Mouse (Mus musculus): ENCODE measurements around the gene Brms1. TPM values are rescaled to one million over a fixed set of nuclear protein-coding genes. Genes with fewer than 3 reads are reported as not detected.
A peak's percentile ranks its signal among the peaks of the same experiment; 100 is the strongest.

Brms1 gene
- polyA plus RNA-seq, 1 experiment from 2014 or later: 38.4 TPM

GRCm38 (mm10) chr19:5053909-5054308, 12.8 kb downstream of the Brms1 start:
- Histone ChIP-seq H3K9me3 (no peaks in the 10 kb centered on the region), H3K4me1 (peaks cover 49% of the 10 kb centered on the region), H3K9ac (no peak overlapping the region), H3K27me3 (peaks cover 47% of the 10 kb centered on the region), H3K4me3 (0 out of 2 replicates have a peak overlapping the region, but pooled peaks have one; percentile 1), H3K27ac (no peak overlapping the region), H3K4me2 (replicated peaks) (no peak overlapping the region), H3K36me3 (peaks cover 8% of the 10 kb centered on the region; the same call in 1 of the 2 replicates)
- WGBS: 14% methylated on average over 9 of the region's 9 CpGs
- no peak for ATAC-seq (ENCODE audit: insufficient number of reproducible peaks, insufficient read depth, low FRiP score, low TSS enrichment)

- H3K36me3 ChIP-seq: no peaks in the 10 kb centered on the region
- peak; percentile 10; the same call in 1 of the 2 replicates for ATAC-seq (ENCODE audit: insufficient number of reproducible peaks, insufficient read depth, low FRiP score, low TSS enrichment)
- no peak overlapping the region for H3K27ac ChIP-seq
- H3K4me1 ChIP-seq: peaks cover 55% of the 10 kb centered on the region
- no peak overlapping the region; the same call in 1 of the 2 replicates for H3K4me2 ChIP-seq (replicated peaks)
- H3K9ac ChIP-seq: no peak overlapping the region
- WGBS: 8% methylated on average over 6 of the region's 6 CpGs
- H3K9me3 ChIP-seq: no peaks in the 10 kb centered on the region
- no peak overlapping the region for H3K4me3 ChIP-seq
- peaks cover 30% of the 10 kb centered on the region for H3K27me3 ChIP-seq
Measured at GRCm38 (mm10) chr19:5056251-5056650, 15.1 kb downstream of the Brms1 start.

DNA sequence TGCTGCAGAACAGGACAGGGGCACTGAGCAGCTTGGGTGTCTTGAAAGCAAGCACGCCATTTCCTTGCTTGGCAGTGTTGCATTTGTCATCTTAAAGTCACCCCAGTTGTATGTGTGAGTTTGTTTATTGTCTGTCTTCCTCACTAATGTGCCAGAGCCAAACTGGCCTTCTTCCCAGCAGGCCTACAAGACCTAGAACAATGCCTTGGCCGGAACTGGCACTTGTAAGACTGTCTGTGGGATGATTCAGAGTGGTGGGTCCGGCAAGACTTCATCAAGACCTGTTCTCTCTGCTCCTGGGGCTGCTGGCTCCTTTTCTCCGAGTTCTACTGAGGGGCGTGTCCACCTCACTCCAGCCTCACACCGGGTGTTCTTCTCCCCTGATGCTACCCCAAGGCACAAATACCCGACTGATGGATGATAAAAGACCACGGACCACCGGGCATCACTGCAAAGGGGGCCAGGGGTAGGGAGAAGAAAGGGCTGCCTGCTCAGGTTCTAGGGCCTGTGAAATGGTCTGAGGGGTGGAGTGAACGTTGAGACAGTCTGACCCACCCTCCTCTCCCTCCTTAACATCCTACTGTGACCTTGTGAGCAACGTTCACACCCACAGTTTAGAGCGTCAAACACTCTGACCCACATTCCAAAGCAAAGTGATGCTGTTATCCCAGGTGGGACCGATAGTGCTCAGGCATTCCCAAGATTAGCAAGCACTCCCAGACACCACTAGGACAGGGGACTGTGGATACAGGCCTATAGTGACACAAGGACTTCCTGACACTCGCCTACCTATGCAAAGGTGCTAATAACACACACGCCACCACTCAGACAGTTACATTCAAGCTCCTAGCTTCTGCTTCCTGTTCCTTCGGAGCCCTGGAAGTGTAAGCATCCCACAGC, 17.0 kb downstream of the Brms1 start:
- Histone ChIP-seq H3K9me3 (no peaks in the 10 kb centered on the region), H3K36me3 (no peaks in the 10 kb centered on the region)
- 24% methylated on average over 16 of the region's 16 CpGs for WGBS

GRCm38 (mm10) chr19:5058801-5059771, 17.9 kb downstream of the Brms1 start:
- ATAC-seq (ENCODE audit: insufficient number of reproducible peaks, insufficient read depth, low FRiP score, low TSS enrichment): peak; percentile 45; the same call in 1 of the 2 replicates
- Histone ChIP-seq H3K27ac (peak overlapping the region; percentile 59), H3K9ac (peak overlapping the region; percentile 25; the same call in 1 of the 2 replicates), H3K9me3 (no peaks in the 10 kb centered on the region), H3K4me1 (peaks cover 46% of the 10 kb centered on the region), H3K4me2 (replicated peaks) (peak overlapping the region; percentile 10; the same call in 1 of the 2 replicates), H3K36me3 (no peaks in the 10 kb centered on the region), H3K4me3 (no peak overlapping the region), H3K27me3 (0 out of 2 replicates have a peak, but pooled peaks cover 3% of the 10 kb centered on the region)
- 12% methylated on average over 10 of the region's 10 CpGs for WGBS

More for the DNA sequence above, 17.0 kb downstream of the Brms1 start:
- H3K4me2 ChIP-seq (replicated peaks): no peak overlapping the region
- no peak overlapping the region for H3K9ac ChIP-seq
- peaks cover 12% of the 10 kb centered on the region for H3K27me3 ChIP-seq
- peaks cover 46% of the 10 kb centered on the region for H3K4me1 ChIP-seq
- no peak overlapping the region for H3K4me3 ChIP-seq
- no peak for ATAC-seq (ENCODE audit: insufficient number of reproducible peaks, insufficient read depth, low FRiP score, low TSS enrichment)
- peak overlapping the region; percentile 59; the same call in 1 of the 2 replicates for H3K27ac ChIP-seq

GRCm38 (mm10) chr19:5060365-5061330, 19.5 kb downstream of the Brms1 start:
- Histone ChIP-seq H3K36me3 (no peaks in the 10 kb centered on the region), H3K4me2 (replicated peaks) (no peak overlapping the region), H3K9ac (no peak overlapping the region), H3K9me3 (no peaks in the 10 kb centered on the region), H3K27me3 (no peaks in the 10 kb centered on the region), H3K4me1 (peaks cover 57% of the 10 kb centered on the region), H3K4me3 (no peak overlapping the region), H3K27ac (peak overlapping the region; percentile 59)
- no peak for ATAC-seq (ENCODE audit: insufficient number of reproducible peaks, insufficient read depth, low FRiP score, low TSS enrichment)
- WGBS: 36% methylated on average over 5 of the region's 5 CpGs

DNA sequence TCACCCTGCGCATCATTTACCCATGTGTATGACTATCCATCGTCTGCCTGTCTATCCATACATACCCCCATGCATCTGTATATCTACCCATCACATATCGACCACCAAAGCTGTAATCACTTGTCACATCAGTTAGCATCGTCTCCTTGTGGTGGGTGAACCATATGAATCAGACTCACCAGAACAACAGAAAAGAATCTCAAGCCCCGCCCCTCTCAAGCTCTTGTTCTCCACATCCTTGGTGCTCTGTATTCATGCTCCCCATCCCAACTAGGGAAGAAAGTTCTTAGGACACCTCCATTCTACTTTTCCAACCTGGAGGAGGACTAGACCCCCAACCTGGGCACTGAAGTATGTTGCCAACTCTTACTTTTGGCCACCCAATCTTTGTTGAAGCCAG, 20.9 kb downstream of the Brms1 start:
- 84% methylated on average over 5 of the region's 5 CpGs for WGBS
- Histone ChIP-seq H3K4me3 (no peak overlapping the region), H3K4me1 (peaks cover 53% of the 10 kb centered on the region), H3K4me2 (replicated peaks) (no peak overlapping the region), H3K27ac (no peak overlapping the region), H3K27me3 (no peaks in the 10 kb centered on the region), H3K36me3 (no peaks in the 10 kb centered on the region), H3K9me3 (no peaks in the 10 kb centered on the region), H3K9ac (no peak overlapping the region)
- ATAC-seq (ENCODE audit: insufficient number of reproducible peaks, insufficient read depth, low FRiP score, low TSS enrichment): no peak

DNA sequence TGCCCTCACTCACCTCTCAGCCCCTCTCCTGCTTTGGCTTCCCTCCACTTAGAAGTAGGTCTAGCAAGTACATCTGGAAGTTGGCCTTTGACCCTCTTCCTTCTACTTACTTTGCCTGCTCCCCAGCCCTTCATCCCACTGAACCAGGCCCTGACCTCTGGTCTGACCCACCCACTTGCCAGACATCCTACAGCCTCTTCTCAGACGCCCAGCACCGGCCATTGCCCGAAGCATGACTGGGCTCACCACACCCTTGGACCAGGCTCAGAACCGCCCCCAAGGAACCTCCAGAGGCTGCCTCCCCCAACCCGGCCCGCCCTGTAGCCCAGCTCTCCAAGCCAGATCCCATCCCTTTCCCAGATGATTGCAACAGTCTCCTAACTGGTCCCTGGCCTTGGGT, 21.3 kb downstream of the Brms1 start:
- H3K9ac ChIP-seq: no peak overlapping the region

DNA sequence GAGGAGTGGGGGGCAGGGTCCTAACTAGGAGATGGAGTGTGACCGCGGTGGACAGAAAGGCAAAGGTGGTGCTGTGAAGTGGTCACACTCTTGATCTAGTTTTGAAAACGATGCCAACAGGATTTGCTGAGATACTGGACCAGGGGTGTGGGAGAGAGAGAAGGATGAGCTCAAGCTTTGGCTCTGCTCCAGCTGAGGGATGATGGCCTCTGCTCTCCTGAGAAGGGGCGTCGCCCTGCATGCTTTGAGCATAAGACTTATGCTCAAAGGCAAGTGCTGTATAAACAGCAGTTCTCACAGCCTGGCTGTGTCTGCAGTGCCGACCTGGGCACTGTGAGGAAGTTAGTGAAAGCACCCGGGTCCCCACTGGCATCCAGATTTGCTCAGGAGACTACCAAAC, 23.9 kb downstream of the Brms1 start:
- 69% methylated on average over 7 of the region's 7 CpGs for WGBS
- ATAC-seq (ENCODE audit: insufficient number of reproducible peaks, insufficient read depth, low FRiP score, low TSS enrichment): no peak
- Histone ChIP-seq H3K4me1 (peaks cover 54% of the 10 kb centered on the region), H3K4me2 (replicated peaks) (no peak overlapping the region), H3K9ac (0 out of 2 replicates have a peak overlapping the region, but pooled peaks have one; percentile 7), H3K36me3 (no peaks in the 10 kb centered on the region), H3K27ac (peak overlapping the region; percentile 41), H3K9me3 (no peaks in the 10 kb centered on the region), H3K27me3 (peaks cover 8% of the 10 kb centered on the region), H3K4me3 (no peak overlapping the region)

More for the DNA sequence above, 21.3 kb downstream of the Brms1 start:
- H3K27me3 ChIP-seq: no peaks in the 10 kb centered on the region
- WGBS: 33% methylated on average over 6 of the region's 6 CpGs
- no peak overlapping the region for H3K27ac ChIP-seq
- ATAC-seq (ENCODE audit: insufficient number of reproducible peaks, insufficient read depth, low FRiP score, low TSS enrichment): no peak
- H3K4me1 ChIP-seq: peaks cover 57% of the 10 kb centered on the region
- H3K4me3 ChIP-seq: no peak overlapping the region
- H3K36me3 ChIP-seq: no peaks in the 10 kb centered on the region
- no peaks in the 10 kb centered on the region for H3K9me3 ChIP-seq
- H3K4me2 ChIP-seq (replicated peaks): no peak overlapping the region

DNA sequence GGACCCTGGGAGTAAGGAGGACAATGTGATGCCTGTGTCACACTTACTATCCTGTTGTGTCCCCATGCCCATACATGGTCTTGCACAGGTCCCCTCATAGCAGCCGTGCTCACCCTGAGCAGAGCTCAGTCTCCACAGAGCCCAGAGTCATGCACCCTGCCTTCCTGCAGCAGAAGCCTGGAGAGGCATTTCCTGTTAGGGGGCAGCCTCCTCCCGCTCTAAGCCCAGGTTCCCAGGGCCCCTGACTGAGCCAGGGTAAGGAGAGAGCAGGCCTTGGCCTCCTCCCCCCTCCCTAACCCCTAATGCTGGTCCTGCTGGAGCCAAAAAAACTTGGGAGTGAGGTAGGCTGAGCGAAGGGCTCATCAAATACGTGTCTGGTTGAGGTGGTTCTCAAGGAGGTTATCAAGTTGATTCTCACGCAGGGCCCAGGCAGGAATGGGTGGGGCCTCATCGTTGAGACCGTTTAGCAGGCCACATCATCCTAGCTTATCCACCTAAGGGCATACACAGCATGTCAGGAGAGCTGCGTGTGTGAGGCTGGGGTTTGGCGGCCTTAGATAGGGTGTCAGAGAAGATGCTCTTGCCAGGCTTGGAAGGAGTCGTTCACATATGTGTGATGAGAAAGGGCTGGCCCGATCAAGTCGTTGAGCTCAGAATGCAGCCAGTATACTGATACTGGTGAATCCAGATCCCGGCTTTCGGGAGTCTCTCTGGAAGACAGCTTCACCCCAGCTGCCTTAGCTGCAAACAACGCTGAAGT, 26.1 kb downstream of the Brms1 start:
- Histone ChIP-seq H3K36me3 (no peaks in the 10 kb centered on the region), H3K4me2 (replicated peaks) (peak overlapping the region; percentile 86), H3K27ac (peak overlapping the region; percentile 97), H3K4me3 (peak overlapping the region; percentile 59), H3K9ac (peak overlapping the region; percentile 81), H3K4me1 (peaks cover 53% of the 10 kb centered on the region), H3K27me3 (peaks cover 10% of the 10 kb centered on the region), H3K9me3 (no peaks in the 10 kb centered on the region)
- WGBS: 4% methylated on average over 15 of the region's 15 CpGs
- ATAC-seq (ENCODE audit: insufficient number of reproducible peaks, insufficient read depth, low FRiP score, low TSS enrichment): no peak
